Mouse (Mus musculus) ovary, postnatal 10 days (tissue): Measurements from ENCODE around the gene Tmprss12.
"Not testable (repeated sequence)": the region's sequence is repeated elsewhere in the genome, so short reads cannot be mapped to it uniquely, and the experiment has no call there.

Experiments used
- DNase-seq: peaks from one replicate; pipeline ENCODE4 v3.0.0; 2022; ENCODE audit warnings: low spot score

The Tmprss12 gene

GRCm38 (mm10) chr15:100325235-100325634, 44.6 kb downstream of the Tmprss12 start:
- no peak for DNase-seq

DNA sequence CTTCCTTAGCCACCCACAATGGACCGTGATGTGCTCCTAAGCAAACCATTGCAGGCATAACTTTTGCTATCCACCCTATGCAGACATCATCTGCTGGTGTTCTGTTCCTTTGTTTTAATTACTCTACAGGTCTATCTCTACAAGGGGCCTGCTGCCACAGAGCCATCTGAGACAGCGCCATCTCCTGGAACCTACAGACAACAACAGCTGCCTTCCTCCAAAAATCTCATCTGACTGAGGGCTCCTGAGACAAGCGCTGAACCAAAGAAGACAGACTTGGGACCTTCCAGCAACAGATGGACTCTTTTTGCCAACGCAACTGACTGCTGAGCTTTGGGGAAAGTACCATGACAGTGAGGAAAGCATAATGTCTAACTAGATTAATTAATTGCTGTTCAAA, 47.5 kb downstream of the Tmprss12 start:
- not testable (repeated sequence) for DNase-seq

DNA sequence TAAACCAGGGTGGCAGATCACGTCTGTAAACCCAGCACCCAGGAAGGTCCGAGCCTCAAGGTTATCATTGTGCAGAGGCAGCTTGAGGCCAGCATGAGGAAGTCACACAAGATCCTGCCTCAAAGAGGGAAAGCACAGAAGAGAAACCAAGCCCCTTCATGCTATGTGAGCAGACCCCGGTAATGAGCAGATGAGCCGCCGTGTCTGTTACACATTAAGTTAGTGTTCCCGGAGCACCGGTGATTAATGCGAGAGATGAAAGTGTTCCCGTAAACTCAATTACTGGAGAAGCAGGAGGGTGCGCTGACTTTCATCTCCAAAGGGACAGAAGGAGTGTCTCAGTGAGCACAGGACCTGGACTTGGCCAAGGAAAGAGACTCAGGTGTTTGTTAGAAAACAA, 48.7 kb downstream of the Tmprss12 start:
- DNase-seq = not testable (repeated sequence)

- no peak for DNase-seq
Observed at GRCm38 (mm10) chr15:100330739-100331138, 50.1 kb downstream of the Tmprss12 start.

DNA sequence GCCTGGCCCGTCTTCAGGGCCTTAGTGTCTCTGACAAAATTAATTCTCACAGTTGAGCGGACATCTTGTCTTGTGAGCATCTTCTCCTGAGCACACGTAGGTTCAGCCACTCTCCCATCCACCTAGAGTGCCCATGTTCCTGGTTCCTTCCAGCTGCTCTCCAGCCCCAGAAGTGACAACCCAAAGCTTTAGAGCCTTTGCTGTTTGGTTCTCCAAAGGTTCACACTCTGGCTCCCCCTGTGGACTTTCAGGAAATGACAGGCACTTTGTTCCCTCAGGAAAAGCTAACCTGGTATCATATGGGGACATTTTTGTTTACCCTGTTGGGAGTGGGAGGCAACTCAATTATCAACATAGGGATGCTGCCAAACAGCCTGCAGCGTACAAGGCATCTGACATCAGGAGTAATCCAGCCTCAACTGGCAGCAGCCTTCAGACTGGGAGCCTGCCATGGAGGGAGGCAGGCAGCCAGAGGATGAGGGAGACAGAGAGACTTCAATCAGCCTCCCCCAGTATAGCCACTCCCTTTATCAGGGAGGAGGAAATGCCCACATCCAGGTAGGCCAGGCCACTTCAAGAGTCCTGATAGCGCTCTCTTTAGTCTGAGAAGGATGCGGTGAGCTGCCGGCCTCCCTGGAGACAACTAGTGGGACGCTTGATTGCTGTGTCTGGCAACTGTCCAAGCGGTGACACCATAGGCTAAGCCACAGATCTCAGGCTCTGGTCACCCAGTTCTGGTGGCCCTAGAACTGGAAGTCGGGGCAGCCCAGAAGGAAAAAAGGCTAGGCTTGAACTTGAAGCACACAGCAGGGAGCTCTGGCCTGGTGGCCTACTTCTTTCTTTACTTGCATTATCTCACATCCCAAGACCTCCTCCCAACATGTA, 51.7 kb downstream of the Tmprss12 start:
- DNase-seq = not testable (repeated sequence)

GRCm38 (mm10) chr15:100334629-100335028, 54.0 kb downstream of the Tmprss12 start, which contains the start of gene Mettl7a3:
Gene Mettl7a3, plus strand, starts transcription at chr15:100334929.
- no peak for DNase-seq

DNA sequence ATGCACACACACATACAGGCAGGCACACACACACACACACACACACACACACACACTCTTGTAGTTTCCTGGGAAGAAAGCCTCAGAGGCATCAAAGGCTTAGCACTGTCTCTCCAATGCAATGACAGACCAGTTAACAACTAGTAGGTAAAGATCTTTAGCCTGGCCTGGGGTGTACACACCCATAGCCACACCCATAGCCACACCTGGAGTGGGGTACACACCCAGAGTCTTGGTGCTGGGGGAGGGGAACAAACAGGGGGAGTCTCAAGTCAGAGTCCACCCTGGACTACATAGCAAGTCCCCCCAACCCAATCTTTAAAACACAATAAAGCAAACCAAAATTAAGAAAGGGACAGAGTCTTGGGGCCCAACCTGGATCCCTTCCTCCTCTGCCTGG, 56.7 kb downstream of the Tmprss12 start:
- DNase-seq = not testable (repeated sequence)

DNA sequence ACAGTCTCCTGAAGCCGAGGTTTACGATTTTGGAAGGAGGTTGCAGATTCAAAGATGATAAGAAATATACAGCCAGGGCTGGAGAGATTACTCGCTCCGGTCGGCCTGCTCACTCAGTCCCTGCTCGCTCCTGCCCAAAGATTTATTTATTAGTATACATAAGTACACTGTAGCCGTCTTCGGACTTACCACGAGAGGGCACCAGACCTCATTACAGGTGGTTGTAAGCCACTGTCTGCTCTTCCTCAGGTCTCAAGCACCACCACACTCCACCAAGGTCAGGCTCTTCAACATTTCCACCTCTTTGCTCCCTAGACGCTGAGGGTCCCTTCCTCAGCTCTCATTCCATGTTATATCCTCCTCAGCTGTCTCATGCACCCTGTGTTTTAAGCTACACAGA, 57.2 kb downstream of the Tmprss12 start:
- DNase-seq = not testable (repeated sequence)

DNA sequence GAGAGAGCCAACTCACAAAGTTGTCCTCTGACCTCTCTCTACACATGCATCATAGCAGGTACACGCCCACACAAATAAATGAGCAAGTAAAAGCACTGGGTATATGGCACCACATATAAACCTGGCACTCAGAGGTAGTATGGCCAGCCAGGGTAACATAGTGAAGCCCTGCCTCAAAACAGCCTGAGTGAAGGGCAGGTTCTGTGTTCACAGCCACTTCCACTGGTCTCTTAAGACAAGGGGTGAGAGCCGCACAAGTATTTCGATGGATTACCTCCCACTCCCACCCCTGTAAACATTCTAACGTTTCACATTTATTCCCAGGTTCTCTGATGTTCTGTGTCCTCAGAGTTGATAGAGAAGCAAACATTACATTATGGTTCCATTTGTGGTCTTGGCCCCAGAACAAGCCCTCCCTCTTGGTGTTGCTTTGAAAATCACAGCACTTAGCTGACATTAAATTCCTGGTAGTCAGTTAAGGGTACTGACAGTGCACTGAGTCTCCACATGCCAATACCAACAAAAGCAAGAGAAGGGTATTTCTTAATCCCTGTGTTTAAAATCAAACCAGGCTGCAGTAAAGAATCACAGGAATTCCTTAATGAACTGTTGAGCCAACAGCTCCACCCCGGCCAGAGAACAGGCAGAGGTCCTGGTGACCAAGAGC, 60.8 kb downstream of the Tmprss12 start:
- not testable (repeated sequence) for DNase-seq
